Mouse (Mus musculus) lung, postnatal 0 days (tissue): ENCODE measurements around the gene Nfic. TPM values are rescaled to one million over a fixed set of nuclear protein-coding genes. Genes with fewer than 3 reads are reported as not detected.

Experiments used
- ATAC-seq: fragments of 200-750 bp; cut with Nextera tagmentation; 2 replicates; pipeline ENCODE4 v1.8.0; 2017; ENCODE audit warnings: moderate library complexity
- DNase-seq: peaks from one replicate; pipeline ENCODE4 v3.0.0-alpha.2; 2016; ENCODE audit warnings: low spot score
- H3K27ac ChIP-seq: fragments of 300-500 bp; sonication (generic); 2 replicates; pipeline ENCODE4 v1.5.1; 2014; ENCODE audit warnings: antibody characterized with exemption, mild to moderate bottlenecking, low read length, mixed read lengths
- H3K27me3 ChIP-seq: fragments of 300-500 bp; sonication (generic); replicated peaks from 2 replicates; pipeline ENCODE4 v1.6.1; 2014; ENCODE audit warnings: low read length, mixed read lengths; ENCODE audit not compliant: insufficient read depth
- H3K36me3 ChIP-seq: fragments of 300-500 bp; sonication (generic); 2 replicates; pipeline ENCODE4 v1.6.1; 2014; ENCODE audit warnings: low read length, mixed read lengths; ENCODE audit not compliant: insufficient read depth
- H3K4me1 ChIP-seq: fragments of 300-500 bp; sonication (generic); 2 replicates; pipeline ENCODE4 v1.6.1; 2014; ENCODE audit warnings: antibody characterized with exemption, low read depth, low read length, mixed read lengths; ENCODE audit not compliant: insufficient read depth
- H3K4me2 ChIP-seq: fragments of 300-500 bp; sonication (generic); replicated peaks from 2 replicates; pipeline ENCODE4 v1.6.1; 2014; ENCODE audit warnings: low read depth, mild to moderate bottlenecking, low read length, moderate library complexity, mixed read lengths
- H3K4me3 ChIP-seq: fragments of 300-500 bp; sonication (generic); 2 replicates; pipeline ENCODE4 v1.5.1; 2014; ENCODE audit warnings: low read depth, low read length
- H3K9ac ChIP-seq: fragments of 300-500 bp; sonication (generic); replicated peaks from 2 replicates; pipeline ENCODE4 v1.6.1; 2014; ENCODE audit warnings: low read depth, mild to moderate bottlenecking
- H3K9me3 ChIP-seq: fragments of 300-500 bp; sonication (generic); 2 replicates; pipeline ENCODE4 v1.6.1; 2016; ENCODE audit warnings: low read length, mixed read lengths
- CTCF ChIP-seq: IDR thresholded peaks from 2 replicates; pipeline ENCODE4 v1.5.1; 2016; ENCODE audit warnings: antibody characterized with exemption, mild to moderate bottlenecking
- EP300 ChIP-seq: IDR thresholded peaks from 2 replicates; pipeline ENCODE4 v1.6.1; 2016; ENCODE audit warnings: antibody characterized with exemption, mild to moderate bottlenecking, control low read depth
- WGBS: fragments of 180-500 bp; shearing (Covaris S2); extraction: QIAGEN DNeasy Blood & Tissue Kit; methylation state at CpG from one replicate; pipeline ENCODE4 v1.1.7; 2014; 5-methylcytosine and 5-hydroxymethylcytosine counted together
- polyA plus RNA-seq: library from polyadenylated mRNA; unstranded; fragments of >200 nt; fragmentation: Nextera tagmentation; extraction: Ambion mirVana; gene quantifications from 2 replicates; pipeline ENCODE4 v1.2.1, GENCODE M21; 2015

The Nfic gene
- polyA plus RNA-seq, 1 experiment from 2014 or later = 73.6 TPM

GRCm38 (mm10) chr10:81362336-81362949, 93.0 kb downstream of the Nfic start:
- Histone ChIP-seq H3K4me3 (no peak overlapping the region), H3K9me3 (no peaks in the 10 kb centered on the region), H3K9ac (no peak overlapping the region), H3K4me1 (peaks cover 26% of the 10 kb centered on the region), H3K4me2 (no peak overlapping the region), H3K36me3 (peaks cover 3% of the 10 kb centered on the region; the same call in 1 of the 2 replicates), H3K27ac (peak overlapping the region; percentile 44; the same call in 1 of the 2 replicates), H3K27me3 (no peaks in the 10 kb centered on the region)
- ATAC-seq (peak; percentile 12), DNase-seq (no peak)
- no peak for TF ChIP-seq EP300
- TF ChIP-seq CTCF = no peak
- WGBS = 42% methylated on average over 12 of the region's 12 CpGs

- DNase-seq (no peak), ATAC-seq (no peak)
- 49% methylated on average over 8 of the region's 8 CpGs for WGBS
- Histone ChIP-seq H3K4me1 (peaks cover 31% of the 10 kb centered on the region), H3K9ac (no peak overlapping the region), H3K36me3 (no peaks in the 10 kb centered on the region), H3K27me3 (no peaks in the 10 kb centered on the region), H3K27ac (no peak overlapping the region), H3K4me3 (no peak overlapping the region), H3K4me2 (no peak overlapping the region), H3K9me3 (no peaks in the 10 kb centered on the region)
- no peak for TF ChIP-seq EP300
- TF ChIP-seq CTCF = no peak
Observed at GRCm38 (mm10) chr10:81360721-81361120, 94.7 kb downstream of the Nfic start.

GRCm38 (mm10) chr10:81358841-81359240, 96.6 kb downstream of the Nfic start:
- 58% methylated on average over 1 of the region's 1 CpGs for WGBS
- ATAC-seq = no peak
- TF ChIP-seq EP300 (no peak), CTCF (no peak)
- H3K27ac ChIP-seq = peak overlapping the region; percentile 62
- no peak overlapping the region for H3K9ac ChIP-seq
- H3K9me3 ChIP-seq = no peaks in the 10 kb centered on the region
- H3K4me3 ChIP-seq = peak overlapping the region; percentile 70; the same call in 1 of the 2 replicates
- H3K36me3 ChIP-seq = no peaks in the 10 kb centered on the region
- peak overlapping the region; percentile 99; the same call in 1 of the 2 replicates for H3K4me2 ChIP-seq
- H3K27me3 ChIP-seq = no peaks in the 10 kb centered on the region
- peaks cover 20% of the 10 kb centered on the region for H3K4me1 ChIP-seq
- peak; percentile 54 for DNase-seq

- peak overlapping the region; percentile 62 for H3K27ac ChIP-seq
Observed at GRCm38 (mm10) chr10:81358209-81358608, 97.2 kb downstream of the Nfic start.

GRCm38 (mm10) chr10:81356991-81357844, 98.2 kb downstream of the Nfic start, which contains the start of gene Mfsd12:
Gene Mfsd12 (plus strand): TSS chr10:81357491.
- peak; percentile 95 for DNase-seq

More at GRCm38 (mm10) chr10:81358209-81358608, 97.2 kb downstream of the Nfic start:
- ATAC-seq = peak; percentile 8; the same call in 1 of the 2 replicates
- Histone ChIP-seq H3K27me3 (no peaks in the 10 kb centered on the region), H3K9me3 (no peaks in the 10 kb centered on the region), H3K9ac (peak overlapping the region; percentile 56), H3K4me1 (peaks cover 14% of the 10 kb centered on the region), H3K4me3 (peak overlapping the region; percentile 70), H3K4me2 (peak overlapping the region; percentile 99), H3K36me3 (no peaks in the 10 kb centered on the region)
- DNase-seq = no peak
- TF ChIP-seq EP300 (no peak), CTCF (no peak)
- WGBS = 34% methylated on average over 4 of the region's 4 CpGs

More at GRCm38 (mm10) chr10:81356991-81357844, 98.2 kb downstream of the Nfic start, which contains the start of gene Mfsd12:
- peak; percentile 94 for ATAC-seq
- H3K27ac ChIP-seq = peak within 1 kb of the TSS; percentile 62; the same call in 1 of the 2 replicates
- H3K4me3 ChIP-seq = peak within 1 kb of the TSS; percentile 70
- H3K4me2 ChIP-seq = peak within 1 kb of the TSS; percentile 99
- peaks cover 14% of the 10 kb centered on the region for H3K4me1 ChIP-seq
- no peaks in the 10 kb centered on the region for H3K36me3 ChIP-seq
- no peaks in the 10 kb centered on the region for H3K9me3 ChIP-seq
- 4% methylated on average over 59 of the region's 79 CpGs for WGBS
- peak within 1 kb of the TSS; percentile 56 for H3K9ac ChIP-seq
- no peak for TF ChIP-seq CTCF
- no peak for TF ChIP-seq EP300
- no peaks in the 10 kb centered on the region for H3K27me3 ChIP-seq
